Mouse (Mus musculus): ENCODE results near the gene Des.

GRCm38 (mm10) chr1:75412196-75412595 lies 52.1 kb downstream of the Des start:
- TF ChIP-seq GATA1 (IDR thresholded peaks at IDR 0.05; ENCODE audit: borderline replicate concordance, low read length): no peak
- TF ChIP-seq FLI1 (IDR thresholded peaks at IDR 0.05; ENCODE audit: low read length): no peak

Measured in megakaryocyte, embryonic 14.5 days (primary cell).